Mouse (Mus musculus) urinary bladder, adult 2 months (tissue): Measurements from ENCODE around the gene Zfp62. TPM values are rescaled to one million over a fixed set of nuclear protein-coding genes. Genes with fewer than 3 reads are reported as not detected.

Source experiments
- DNase-seq: peaks from one replicate; pipeline ENCODE4 v3.0.0; 2022; ENCODE audit warnings: low spot score
- polyA plus RNA-seq: library from polyadenylated mRNA; depleted of rRNA; stranded (reverse); fragments of >200 nt; gene quantifications from 2 replicates; pipeline ENCODE4 v1.2.3, GENCODE M21; 2012

The Zfp62 gene
- polyA plus RNA-seq, 1 experiment, result 12.4 TPM

DNA sequence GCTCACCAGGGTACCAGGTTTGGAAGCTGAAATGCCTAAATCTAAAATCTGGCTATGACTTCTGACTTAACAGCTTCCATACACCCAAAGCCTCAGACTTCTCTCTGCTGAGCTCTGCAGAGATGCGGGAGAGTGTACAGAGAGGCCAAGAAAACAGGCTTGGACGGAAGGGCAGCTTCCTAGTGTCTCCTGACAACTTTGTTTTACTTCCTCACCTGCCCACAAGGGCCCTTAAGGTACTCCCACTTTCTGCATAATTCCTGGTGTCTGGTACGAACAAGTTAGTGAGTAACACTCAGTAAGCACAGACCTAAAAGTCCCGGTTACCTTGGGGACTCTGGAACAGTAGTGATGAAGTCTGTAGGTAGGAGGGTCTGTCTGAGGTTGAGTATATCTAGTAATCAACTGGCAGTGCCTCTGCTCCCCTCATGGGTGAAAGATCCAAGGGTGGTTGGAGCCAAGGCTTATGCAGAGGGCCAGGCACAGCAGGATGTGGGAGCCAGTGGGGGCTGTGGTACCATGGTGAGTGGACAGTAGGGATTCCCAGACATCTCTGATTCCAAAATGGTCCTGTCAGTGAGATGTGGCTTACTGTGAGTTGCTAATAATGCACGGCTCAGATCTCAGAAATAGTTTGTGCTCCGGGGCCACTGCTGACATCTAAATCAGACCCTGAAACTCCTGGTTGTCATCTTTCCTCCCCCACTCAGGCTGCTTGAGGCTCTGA lies 46.0 kb downstream of the Zfp62 start:
- DNase-seq, result no peak

DNA sequence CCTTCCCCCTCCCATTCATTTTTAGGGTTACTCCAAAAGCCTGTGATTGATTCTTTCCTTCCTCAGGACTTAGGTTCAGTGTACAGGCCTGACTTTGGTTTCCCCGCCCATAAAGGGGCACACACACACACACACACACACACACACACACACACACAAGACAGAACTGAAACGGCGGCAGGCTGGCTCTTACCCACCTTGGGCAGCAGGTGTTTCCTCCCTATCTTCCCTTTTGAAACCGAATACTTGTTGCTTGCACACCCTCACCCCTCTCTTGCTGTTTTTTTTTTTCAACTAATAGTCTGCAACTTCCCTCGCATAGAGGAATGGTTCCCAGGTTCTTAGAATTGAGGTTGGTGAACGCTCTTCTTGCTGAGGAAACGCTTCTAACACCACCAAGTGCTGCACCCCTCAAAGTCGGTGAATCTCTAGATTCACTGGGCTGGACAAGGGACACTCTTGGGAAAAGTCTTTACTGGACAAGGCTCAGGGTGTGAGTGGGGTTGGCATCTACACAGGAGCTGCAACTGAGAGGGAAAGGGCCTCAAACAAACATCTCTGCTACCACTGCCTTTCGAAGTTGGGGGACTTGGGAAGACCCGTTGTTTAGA lies 46.8 kb downstream of the Zfp62 start:
- no peak for DNase-seq

DNA sequence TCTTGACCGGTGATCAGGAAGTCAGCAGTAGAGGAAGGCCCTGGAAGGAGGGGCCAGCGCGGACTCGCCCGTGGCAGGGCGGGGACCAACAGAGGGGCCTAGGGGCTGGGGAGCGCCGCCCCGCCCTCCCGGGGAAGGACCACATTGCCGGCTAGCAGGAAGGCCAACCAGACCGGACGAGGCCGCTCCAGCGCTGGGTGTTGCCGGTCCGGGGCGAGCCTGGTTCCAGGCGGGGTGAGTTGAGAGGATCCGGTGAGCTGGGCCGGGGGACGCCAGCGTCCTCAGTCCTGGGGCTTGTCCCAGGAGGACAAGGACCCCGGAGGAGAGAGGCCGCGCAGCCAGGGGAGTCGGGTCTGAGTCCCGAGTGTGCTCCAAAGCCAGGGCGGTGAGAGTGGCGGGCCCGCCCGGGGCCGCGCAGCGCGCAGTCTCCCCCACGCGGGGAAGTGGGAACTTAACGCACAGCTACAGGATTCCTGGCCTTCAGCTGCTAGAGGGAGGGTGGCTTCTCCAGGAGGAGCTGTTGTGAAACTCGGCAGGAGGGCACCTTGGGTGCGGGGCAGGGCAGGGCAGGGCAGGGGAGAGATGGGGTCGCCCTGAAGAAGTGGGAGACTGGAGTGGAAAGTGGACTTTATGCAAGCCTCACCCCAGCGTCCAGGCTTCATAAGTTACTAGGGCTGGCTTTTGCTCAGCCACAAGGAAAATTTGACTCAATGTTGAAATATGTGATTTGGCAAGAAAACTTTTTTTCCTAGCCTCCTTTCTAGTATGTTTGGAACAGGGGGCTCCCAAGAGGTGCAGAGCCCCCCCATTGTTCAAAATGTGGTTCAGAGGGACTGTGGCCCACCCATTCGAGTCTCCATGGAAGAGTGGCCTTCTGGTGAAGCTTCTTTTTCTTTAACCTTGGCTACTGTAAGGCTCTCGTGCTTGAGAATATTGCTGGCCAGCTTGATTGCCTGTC lies 47.6 kb downstream of the Zfp62 start:
- DNase-seq, result peak; percentile 92

DNA sequence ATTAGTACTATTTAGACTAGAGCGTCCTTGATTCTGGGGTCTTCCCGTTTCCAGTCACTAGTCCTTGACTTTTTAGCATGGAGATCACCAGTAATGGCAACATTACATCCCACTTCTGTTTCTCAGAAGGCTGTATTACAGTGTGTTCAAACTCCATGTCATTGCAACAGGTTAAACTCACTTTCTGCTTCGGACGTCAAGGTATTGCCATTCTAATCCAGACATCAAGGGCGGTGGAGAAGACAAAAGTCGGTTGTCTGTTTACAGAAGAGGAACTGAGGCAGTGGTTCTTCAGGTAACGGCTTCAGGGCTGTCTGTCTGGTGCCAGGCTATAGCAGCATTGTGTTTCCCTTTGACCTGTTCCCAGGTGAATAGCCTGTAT lies 48.3 kb downstream of the Zfp62 start:
- DNase-seq, result no peak

DNA sequence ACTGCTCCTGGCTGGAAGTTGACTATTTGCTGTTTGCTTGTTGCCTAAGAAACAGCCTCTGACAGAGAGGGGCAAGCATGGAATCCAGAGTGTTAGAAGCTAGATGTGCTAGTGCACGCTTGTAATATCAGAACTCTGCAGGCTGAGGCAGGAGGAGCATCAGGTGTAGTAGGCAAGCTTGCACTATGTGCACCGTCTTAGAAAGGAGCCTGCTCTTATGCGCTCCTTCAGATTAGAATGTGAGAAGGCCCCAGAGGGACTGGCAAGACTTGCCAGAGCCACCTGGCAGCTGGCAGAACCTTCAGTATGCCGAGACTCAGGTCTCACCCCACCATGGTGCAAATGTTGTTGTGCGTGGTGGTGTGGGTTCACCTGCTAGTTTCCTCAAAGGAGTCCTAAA lies 49.0 kb downstream of the Zfp62 start:
- DNase-seq, result no peak

DNA sequence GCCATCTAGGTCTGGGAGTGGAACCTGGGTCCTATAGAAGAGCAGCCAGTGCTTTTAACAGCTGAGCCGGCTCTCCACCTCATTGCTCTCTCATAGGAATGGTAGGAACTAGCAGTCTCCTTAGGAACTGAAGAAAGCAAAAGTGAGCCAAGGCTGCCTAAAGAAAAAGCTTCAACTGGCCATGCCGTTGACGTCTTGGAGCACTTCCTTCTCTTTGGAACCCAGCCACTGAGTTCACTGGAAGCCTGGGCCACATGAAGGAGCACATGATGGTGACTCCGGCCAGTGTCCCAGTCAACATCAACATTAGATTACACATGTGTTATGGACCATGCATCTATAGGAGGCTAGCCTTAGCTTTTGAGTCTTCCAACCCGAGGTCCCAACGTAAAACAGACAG lies 49.9 kb downstream of the Zfp62 start:
- no peak for DNase-seq

DNA sequence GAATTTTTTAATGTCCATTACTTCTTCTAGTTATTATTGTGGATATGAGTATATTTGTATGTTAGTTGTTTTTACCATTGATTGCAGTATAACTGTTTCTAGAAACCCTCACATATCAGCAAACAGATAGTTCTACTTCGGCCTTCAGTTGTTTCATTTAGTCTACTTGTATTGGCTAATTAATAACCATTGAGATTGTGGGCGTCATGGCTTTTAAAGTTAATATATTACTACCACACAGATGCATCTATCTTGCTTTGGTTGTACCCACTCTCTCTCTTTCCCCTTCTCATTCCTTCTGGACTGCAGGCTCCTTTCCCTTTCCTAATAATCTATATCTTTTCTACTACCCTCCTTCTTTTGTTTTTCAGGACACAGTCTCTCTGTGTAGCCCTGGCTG lies 56.2 kb downstream of the Zfp62 start:
- DNase-seq, result no peak

DNA sequence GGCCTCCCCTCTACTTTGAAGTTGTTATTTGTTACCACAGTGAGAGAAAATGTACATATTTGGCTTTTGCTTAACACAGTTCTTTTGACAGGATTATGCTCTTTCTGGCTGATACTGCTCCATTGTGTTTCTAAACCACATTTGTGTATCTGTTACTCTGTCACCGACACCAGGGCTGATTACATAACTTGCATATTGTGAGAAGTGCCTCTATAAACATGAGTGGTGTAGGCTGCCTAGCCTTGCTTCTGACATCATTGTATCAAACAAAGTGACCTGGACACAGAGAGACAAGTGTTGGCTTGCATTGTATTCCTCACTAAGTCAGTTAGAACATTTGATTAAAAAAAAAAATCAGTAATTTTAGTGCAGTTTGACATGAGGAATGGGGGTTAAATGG lies 56.7 kb downstream of the Zfp62 start:
- no peak for DNase-seq

DNA sequence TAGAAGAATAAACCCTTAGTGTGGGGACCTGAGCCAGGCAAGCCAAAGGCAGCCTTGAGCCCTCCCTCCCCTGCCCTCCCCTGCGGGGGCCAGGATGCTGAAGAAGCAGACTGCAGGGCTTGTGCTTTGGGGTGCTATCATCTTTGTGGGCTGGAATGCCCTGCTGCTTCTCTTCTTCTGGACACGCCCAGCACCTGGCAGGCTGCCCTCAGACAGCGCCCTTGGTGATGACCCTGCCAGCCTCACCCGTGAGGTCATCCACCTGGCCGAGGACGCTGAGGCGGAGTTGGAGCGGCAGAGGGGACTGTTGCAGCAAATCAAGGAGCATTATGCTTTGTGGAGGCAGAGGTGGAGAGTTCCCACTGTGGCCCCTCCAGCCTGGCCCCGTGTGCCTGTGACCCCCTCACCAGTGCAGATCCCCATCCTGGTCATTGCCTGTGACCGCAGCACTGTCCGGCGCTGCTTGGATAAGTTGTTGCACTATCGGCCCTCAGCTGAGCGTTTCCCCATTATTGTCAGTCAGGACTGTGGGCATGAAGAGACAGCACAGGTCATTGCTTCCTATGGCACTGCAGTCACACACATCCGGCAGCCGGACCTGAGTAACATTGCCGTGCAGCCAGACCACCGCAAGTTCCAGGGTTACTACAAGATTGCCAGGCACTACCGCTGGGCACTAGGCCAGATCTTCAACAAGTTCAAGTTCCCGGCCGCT lies 57.7 kb downstream of the Zfp62 start:
- no peak for DNase-seq

DNA sequence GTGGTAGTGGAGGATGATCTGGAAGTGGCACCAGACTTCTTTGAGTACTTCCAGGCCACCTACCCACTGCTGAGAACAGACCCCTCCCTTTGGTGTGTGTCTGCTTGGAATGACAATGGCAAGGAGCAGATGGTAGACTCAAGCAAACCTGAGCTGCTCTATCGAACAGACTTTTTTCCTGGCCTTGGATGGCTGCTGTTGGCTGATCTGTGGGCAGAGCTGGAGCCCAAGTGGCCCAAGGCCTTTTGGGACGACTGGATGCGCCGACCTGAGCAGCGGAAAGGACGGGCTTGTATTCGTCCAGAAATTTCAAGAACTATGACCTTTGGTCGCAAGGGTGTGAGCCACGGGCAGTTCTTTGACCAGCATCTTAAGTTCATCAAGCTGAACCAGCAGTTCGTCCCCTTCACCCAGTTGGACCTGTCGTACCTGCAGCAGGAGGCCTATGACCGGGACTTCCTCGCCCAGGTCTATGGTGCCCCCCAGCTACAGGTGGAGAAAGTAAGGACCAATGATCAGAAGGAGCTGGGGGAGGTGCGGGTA lies 58.3 kb downstream of the Zfp62 start:
- no peak for DNase-seq

DNA sequence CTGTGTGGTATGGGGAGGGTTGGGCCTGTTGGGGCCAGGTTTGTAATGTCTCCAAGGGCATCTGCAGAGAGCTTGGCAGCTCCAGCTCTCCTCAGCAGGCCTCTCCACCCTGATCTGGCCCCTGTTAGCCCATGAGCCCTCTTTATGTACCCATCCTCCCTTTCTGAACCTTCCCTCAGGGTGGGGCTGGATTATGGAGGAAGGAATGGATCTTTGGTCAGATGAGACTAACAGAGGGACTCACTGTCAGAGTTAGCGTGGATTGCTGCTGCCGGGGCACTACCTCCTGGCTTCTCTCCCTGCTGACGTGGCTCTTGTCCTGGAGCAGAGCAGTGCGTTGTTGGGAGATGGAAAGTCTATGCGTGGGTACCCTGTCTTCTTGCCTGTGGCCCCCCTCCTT lies 59.2 kb downstream of the Zfp62 start:
- DNase-seq, result no peak

DNA sequence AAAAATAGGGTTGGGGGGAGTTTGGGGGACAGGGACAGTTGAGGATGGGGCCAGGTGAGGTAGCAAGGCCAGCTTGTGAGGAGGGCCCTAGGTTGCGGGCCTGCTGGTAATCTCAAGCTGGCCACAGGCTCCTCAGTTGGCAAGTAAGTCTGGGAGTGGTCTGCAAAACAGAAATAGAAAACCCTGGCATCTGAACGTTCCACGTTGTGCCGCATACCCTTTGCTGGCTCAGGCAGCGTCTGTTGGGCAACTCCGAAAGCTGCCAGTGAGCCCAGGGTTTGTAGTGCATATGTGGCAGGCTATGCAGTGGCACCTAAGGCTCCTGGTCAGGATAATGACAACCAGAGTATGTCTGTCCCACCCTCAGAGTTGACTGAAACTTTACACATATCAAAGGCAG lies 60.1 kb downstream of the Zfp62 start:
- DNase-seq, result no peak

DNA sequence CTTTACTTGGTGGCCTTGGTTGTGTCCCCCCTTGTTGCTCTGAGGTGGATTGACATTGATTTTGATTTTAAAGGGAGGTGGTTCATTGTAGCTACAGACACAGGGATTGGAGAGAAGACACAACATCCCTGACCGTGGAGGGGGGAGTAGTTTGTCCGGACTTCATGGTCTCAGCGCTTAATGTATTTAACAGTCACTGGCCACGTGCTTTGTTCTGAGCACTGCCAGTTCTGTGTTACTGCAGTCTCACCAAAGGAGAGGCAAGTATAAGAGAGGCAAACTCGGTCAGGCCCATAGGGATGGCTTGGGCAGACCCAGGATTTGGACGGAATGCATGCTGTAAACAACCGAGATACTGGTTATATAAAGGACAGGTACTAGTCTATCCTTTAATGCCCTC lies 61.0 kb downstream of the Zfp62 start:
- DNase-seq, result no peak

DNA sequence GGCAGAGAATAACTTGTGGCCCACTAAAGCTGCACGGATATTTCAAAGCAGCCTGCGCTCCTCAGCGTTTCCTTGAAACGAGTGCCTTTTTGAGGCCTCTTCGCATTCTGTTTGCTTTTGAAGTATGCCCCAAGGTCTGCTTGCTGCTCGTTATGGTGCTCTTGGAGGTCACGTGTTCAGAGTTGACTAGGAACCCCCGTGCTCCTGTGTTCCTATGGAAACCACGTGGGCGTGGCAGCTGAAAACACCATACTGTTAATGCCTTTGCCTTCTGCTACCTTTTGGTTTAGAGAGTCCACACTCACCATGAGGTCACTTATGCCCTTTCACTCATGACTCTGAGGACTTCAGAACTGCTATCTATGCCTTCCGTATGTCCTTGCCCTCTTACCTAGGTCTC lies 61.5 kb downstream of the Zfp62 start:
- DNase-seq, result no peak

DNA sequence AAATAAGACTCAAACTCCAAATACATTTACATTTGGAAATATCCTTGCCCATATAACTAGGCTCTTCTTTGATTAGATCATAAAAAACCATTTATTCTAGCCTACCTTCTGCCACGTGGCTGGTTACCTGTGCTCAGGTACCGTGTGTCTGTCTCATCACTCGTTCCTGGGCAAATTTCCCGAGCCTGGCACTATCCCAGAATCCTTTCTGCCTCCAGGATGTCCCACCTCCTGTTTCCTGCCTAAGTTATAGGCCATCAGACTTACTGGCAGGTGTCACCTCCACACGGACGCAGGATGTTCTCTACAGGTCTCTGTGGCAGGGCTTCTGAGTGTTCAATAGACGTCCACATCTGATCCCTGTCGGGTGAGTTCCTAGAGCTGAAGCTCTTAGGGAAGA lies 62.0 kb downstream of the Zfp62 start:
- no peak for DNase-seq

DNA sequence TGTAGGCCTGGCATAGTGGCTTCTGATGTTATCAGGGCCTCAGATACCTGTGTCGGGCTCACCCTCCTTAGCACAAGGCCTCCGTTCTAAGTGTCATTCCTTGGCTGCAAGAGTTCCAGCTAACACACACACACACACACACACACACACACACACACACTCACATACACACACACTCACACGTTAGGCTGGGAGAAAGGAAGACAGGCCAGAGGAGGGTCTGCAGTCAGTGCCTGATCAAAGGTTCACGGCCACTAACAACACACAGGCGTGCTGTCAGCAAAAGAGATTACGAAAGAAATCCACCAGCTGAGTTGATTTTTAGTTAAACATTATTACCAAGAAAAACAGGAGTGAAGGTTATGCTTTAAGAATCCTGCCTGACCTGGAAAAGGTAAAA lies 63.6 kb downstream of the Zfp62 start:
- no peak for DNase-seq

DNA sequence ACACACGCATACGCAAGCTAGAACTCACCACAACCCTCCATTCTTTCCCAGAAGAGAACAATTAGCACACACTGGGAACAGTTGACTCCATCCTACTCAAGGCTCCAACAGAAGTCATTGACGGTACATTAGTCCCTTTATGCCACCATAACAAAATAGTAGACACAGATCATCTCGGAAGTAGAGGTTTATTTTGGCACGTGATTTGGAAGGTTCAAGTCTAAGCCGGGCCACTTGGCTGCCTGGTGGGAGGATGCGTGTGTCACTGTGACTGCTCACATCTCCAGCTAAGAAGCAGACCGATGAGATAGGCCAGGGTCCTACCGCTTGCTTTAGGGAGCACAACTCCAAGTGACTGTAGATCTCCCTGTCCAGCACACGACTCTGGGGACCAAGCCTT lies 64.2 kb downstream of the Zfp62 start:
- no peak for DNase-seq

DNA sequence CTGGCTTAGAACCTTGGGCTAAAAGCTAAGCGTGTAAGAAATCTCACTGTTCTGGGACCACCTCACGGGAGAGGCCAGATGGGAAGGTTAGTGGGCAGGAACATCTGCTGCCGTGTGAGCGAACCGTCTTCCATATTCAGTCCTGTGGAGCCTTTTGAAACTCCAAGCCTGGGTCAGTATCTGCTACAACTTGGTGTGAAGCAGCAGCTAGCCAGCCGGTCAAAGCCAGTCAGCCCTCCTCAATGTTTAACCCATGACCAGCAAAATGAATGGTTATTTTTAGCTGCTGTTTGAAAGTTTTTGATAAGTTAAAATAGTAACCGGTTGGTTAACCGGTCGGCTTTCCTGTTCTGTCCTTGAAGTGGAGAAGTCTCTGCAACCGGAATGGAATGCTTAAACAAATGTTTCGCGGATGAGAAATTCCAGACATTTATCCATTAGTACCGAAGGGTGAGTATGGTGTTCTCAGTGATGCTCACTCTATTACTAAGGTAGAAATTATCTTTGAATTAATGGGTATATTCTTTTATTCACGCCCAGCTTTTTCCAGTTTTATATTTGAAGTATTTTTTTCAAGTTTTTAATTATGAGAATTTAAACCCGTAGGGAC lies 65.0 kb downstream of the Zfp62 start:
- DNase-seq, result no peak
